Mouse (Mus musculus) midbrain, embryonic 12.5 days (tissue): ENCODE results near the gene Syt8. TPM values are rescaled to one million over a fixed set of nuclear protein-coding genes. Genes with fewer than 3 reads are reported as not detected.

Source experiments
- ATAC-seq: fragments of 200-750 bp; cut with Nextera tagmentation; 2 replicates; pipeline ENCODE4 v1.8.0; 2017; ENCODE audit warnings: low read depth, moderate TSS enrichment, moderate library complexity; ENCODE audit not compliant: low FRiP score
- H3K27ac ChIP-seq: fragments of 300-500 bp; sonication (generic); replicated peaks from 2 replicates; pipeline ENCODE4 v1.5.1; 2016; ENCODE audit warnings: mild to moderate bottlenecking
- H3K27me3 ChIP-seq: fragments of 300-500 bp; sonication (generic); 2 replicates; pipeline ENCODE4 v1.6.1; 2016; ENCODE audit warnings: mild to moderate bottlenecking
- H3K36me3 ChIP-seq: fragments of 300-500 bp; sonication (generic); 2 replicates; pipeline ENCODE4 v1.6.1; 2016
- H3K4me1 ChIP-seq: fragments of 300-500 bp; sonication (generic); 2 replicates; pipeline ENCODE4 v1.6.1; 2016
- H3K4me2 ChIP-seq: fragments of 300-500 bp; sonication (generic); replicated peaks from 2 replicates; pipeline ENCODE4 v1.6.1; 2016; ENCODE audit warnings: mild to moderate bottlenecking, moderate library complexity
- H3K4me3 ChIP-seq: fragments of 300-500 bp; sonication (generic); 2 replicates; pipeline ENCODE4 v1.5.1; 2016; ENCODE audit warnings: mild to moderate bottlenecking
- H3K9ac ChIP-seq: fragments of 300-500 bp; sonication (generic); replicated peaks from 2 replicates; pipeline ENCODE4 v1.6.1; 2016; ENCODE audit warnings: mild to moderate bottlenecking, moderate library complexity
- H3K9me3 ChIP-seq: fragments of 300-500 bp; sonication (generic); 2 replicates; pipeline ENCODE4 v1.6.1; 2016; ENCODE audit warnings: mild to moderate bottlenecking
- WGBS: fragments of 180-500 bp; shearing (Covaris S2); methylation state at CpG from one replicate; pipeline ENCODE4 v1.1.7; 2016; 5-methylcytosine and 5-hydroxymethylcytosine counted together
- polyA plus RNA-seq: library from polyadenylated mRNA; unstranded; fragments of >200 nt; fragmentation: Nextera tagmentation; extraction: Ambion mirVana; gene quantifications from 2 replicates; pipeline ENCODE4 v1.2.1, GENCODE M21; 2016

Syt8 gene
- polyA plus RNA-seq, 1 experiment from 2014 or later, result 0.56 TPM

DNA sequence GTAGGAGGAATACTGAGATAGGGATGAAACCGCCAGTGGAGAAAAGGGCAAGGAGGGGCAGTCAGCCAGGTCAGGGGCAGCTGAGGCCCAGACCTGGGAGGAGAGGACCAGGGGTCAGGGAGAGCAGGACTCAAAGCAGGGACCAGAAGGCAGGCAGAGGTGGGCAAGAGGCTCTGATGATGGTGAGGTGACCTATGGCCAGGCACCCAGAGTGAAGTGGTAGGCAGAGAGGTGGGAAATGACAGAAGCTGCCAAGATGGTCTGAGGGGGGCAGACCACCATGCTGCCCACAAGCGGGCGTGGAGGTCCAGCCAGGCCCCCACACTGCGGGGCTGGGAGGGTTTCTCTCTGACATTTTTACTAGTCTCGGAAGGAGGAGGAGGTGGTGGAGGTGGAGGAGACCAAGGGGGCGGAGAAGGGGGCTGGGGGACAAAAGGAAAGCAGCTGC is 36.8 kb downstream of the Syt8 start:
- H3K9me3 ChIP-seq, result no peaks in the 10 kb centered on the region
- H3K4me2 ChIP-seq, result no peak overlapping the region
- peaks cover 19% of the 10 kb centered on the region for H3K4me1 ChIP-seq
- peak overlapping the region; percentile 67 for H3K27ac ChIP-seq
- peak; percentile 23; the same call in 1 of the 2 replicates for ATAC-seq
- H3K27me3 ChIP-seq, result peaks cover 3% of the 10 kb centered on the region; the same call in 1 of the 2 replicates
- H3K36me3 ChIP-seq, result no peaks in the 10 kb centered on the region
- WGBS, result 37% methylated on average over 6 of the region's 6 CpGs
- H3K9ac ChIP-seq, result peak overlapping the region; percentile 46; the same call in 1 of the 2 replicates
- no peak overlapping the region for H3K4me3 ChIP-seq

GRCm38 (mm10) chr7:142471884-142472570 is 37.4 kb downstream of the Syt8 start:
- whole genome bisulfite sequencing, result 37% methylated on average over 15 of the region's 15 CpGs
- H3K4me1 ChIP-seq, result peaks cover 19% of the 10 kb centered on the region
- no peak overlapping the region for H3K4me3 ChIP-seq
- H3K9ac ChIP-seq, result peak overlapping the region; percentile 46
- H3K27ac ChIP-seq, result peak overlapping the region; percentile 67
- no peaks in the 10 kb centered on the region for H3K9me3 ChIP-seq
- H3K36me3 ChIP-seq, result no peaks in the 10 kb centered on the region
- peak; percentile 41; the same call in 1 of the 2 replicates for ATAC-seq
- H3K27me3 ChIP-seq, result peaks cover 3% of the 10 kb centered on the region; the same call in 1 of the 2 replicates
- H3K4me2 ChIP-seq, result no peak overlapping the region

- Histone ChIP-seq H3K9me3 (no peaks in the 10 kb centered on the region), H3K36me3 (no peaks in the 10 kb centered on the region), H3K4me2 (no peak overlapping the region), H3K4me3 (no peak overlapping the region), H3K27me3 (peaks cover 3% of the 10 kb centered on the region; the same call in 1 of the 2 replicates), H3K9ac (no peak overlapping the region), H3K27ac (no peak overlapping the region), H3K4me1 (peaks cover 19% of the 10 kb centered on the region)
- ATAC-seq, result no peak
- WGBS, result 95% methylated on average over 4 of the region's 4 CpGs
Observed at GRCm38 (mm10) chr7:142472936-142473335, 38.3 kb downstream of the Syt8 start.

DNA sequence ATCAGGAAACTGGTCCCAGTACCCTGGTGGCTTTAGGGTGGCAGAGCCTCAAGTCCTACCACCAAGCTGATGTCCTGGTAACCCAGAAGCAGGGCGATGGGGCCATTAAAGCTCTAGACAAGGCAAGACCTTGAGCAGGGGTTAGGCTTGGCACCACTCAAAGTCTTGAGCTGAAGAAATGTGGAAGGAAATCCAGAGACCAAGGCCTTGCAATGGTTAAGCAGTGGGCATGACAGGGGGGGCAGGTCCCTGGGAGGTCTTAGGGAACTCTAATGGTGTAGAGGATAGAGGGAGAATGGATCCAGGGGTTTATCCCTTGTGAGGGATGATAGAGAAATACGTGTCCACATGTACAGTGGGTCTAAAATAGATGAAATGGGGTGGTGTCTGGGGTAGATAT is 38.8 kb downstream of the Syt8 start:
- Histone ChIP-seq H3K9me3 (no peaks in the 10 kb centered on the region), H3K4me2 (no peak overlapping the region), H3K27ac (no peak overlapping the region), H3K4me3 (no peak overlapping the region), H3K36me3 (no peaks in the 10 kb centered on the region), H3K4me1 (peaks cover 19% of the 10 kb centered on the region), H3K27me3 (peaks cover 3% of the 10 kb centered on the region; the same call in 1 of the 2 replicates), H3K9ac (no peak overlapping the region)
- 92% methylated on average over 2 of the region's 2 CpGs for WGBS
- ATAC-seq, result no peak

DNA sequence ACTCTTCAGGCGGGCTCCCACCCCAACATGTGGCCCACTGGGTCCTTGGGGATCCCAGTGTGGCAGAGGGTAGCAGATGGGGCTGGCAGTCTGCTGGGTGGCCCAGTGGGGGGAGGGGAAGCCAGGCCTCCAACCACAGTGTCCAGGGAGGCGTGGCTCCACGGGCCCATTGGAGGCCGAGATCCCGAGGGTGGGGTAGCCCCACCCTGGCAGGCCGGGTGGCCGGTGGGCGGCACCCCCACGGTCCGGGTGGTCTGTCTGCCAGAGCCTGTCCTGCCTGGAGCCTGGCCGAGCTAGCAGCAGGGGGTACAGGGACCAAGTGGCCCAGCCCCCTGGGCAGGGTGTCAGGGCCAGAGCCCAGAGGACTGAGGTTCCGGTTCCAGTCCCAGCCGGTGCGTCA is 40.1 kb downstream of the Syt8 start:
- Histone ChIP-seq H3K36me3 (no peaks in the 10 kb centered on the region), H3K27me3 (peaks cover 3% of the 10 kb centered on the region; the same call in 1 of the 2 replicates), H3K4me3 (no peak overlapping the region), H3K9me3 (no peaks in the 10 kb centered on the region), H3K4me1 (peaks cover 19% of the 10 kb centered on the region), H3K9ac (no peak overlapping the region), H3K4me2 (no peak overlapping the region), H3K27ac (no peak overlapping the region)
- no peak for ATAC-seq
- WGBS, result 86% methylated on average over 10 of the region's 14 CpGs

GRCm38 (mm10) chr7:142475641-142476040 is 41.0 kb downstream of the Syt8 start:
- H3K27ac ChIP-seq, result no peak overlapping the region
- H3K4me2 ChIP-seq, result no peak overlapping the region
- H3K9me3 ChIP-seq, result no peaks in the 10 kb centered on the region
- H3K4me1 ChIP-seq, result peaks cover 18% of the 10 kb centered on the region
- H3K4me3 ChIP-seq, result no peak overlapping the region
- ATAC-seq, result no peak
- peaks cover 3% of the 10 kb centered on the region; the same call in 1 of the 2 replicates for H3K27me3 ChIP-seq
- H3K9ac ChIP-seq, result no peak overlapping the region
- WGBS, result 63% methylated on average over 7 of the region's 7 CpGs
- H3K36me3 ChIP-seq, result no peaks in the 10 kb centered on the region

DNA sequence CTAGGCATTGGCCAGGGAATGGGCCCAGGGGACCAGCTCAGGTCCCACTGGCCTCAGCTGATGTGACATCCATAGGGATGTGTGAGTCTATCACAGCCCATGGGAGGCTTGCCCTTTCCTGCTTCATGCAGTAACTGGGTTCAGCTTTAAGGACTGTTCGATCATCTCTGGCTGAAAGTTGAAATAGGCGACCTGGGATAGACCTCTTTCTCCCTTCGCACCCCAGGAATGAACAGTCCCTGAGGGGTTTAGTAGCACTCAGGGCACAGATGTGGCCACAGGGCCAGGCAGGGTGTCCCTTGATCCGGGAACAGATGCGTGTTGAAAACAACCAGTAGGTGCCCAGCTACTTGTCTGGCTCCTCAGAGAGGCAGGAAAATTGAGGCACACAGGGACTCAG is 41.6 kb downstream of the Syt8 start:
- H3K27ac ChIP-seq, result no peak overlapping the region

DNA sequence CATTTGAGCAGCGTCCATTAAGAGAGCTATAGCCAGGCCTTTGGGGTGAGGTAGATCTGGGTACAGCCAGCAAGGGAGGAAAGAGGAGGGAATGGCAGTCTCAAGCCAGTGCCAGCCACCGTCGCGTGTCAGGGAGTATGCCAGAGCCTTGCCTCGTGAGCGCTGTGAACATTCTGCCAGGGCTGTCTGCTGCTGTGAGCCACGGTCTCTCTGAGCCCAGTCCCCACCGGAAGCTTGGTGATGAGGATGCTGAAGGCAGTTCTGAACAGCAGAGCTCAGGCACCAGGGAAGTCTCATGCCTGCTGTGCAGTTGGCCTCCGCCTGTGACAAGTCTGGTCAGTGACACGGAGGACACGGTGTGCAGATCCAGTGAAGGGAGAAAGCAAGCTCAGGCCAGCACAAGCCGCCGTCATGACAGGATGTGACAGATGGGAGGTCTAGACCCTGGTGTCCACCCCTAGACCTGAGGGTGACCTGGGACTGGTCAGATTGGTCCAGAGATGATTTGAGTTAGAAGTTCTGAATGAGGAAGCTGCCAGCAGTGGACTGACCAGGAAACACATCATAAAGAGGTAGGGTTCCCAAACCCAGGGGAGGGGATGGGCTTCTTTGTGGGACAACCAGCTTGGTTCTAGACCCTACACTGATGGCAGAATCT is 42.3 kb downstream of the Syt8 start:
- H3K36me3 ChIP-seq, result no peaks in the 10 kb centered on the region
- H3K9me3 ChIP-seq, result no peaks in the 10 kb centered on the region
- ATAC-seq, result no peak
- H3K27me3 ChIP-seq, result peaks cover 3% of the 10 kb centered on the region; the same call in 1 of the 2 replicates
- H3K4me2 ChIP-seq, result no peak overlapping the region
- no peak overlapping the region for H3K4me3 ChIP-seq
- 90% methylated on average over 13 of the region's 13 CpGs for WGBS
- peaks cover 16% of the 10 kb centered on the region for H3K4me1 ChIP-seq
- no peak overlapping the region for H3K27ac ChIP-seq
- no peak overlapping the region for H3K9ac ChIP-seq

More for the DNA sequence above, 41.6 kb downstream of the Syt8 start:
- peaks cover 16% of the 10 kb centered on the region for H3K4me1 ChIP-seq
- H3K27me3 ChIP-seq, result peaks cover 3% of the 10 kb centered on the region; the same call in 1 of the 2 replicates
- no peak for ATAC-seq
- no peak overlapping the region for H3K9ac ChIP-seq
- H3K9me3 ChIP-seq, result no peaks in the 10 kb centered on the region
- H3K36me3 ChIP-seq, result no peaks in the 10 kb centered on the region
- H3K4me2 ChIP-seq, result no peak overlapping the region
- 78% methylated on average over 5 of the region's 5 CpGs for WGBS
- H3K4me3 ChIP-seq, result no peak overlapping the region

- no peak overlapping the region for H3K27ac ChIP-seq
- 90% methylated on average over 6 of the region's 6 CpGs for WGBS
- H3K4me1 ChIP-seq, result peaks cover 21% of the 10 kb centered on the region
Observed at GRCm38 (mm10) chr7:142478001-142478400, 43.4 kb downstream of the Syt8 start.

GRCm38 (mm10) chr7:142478574-142478973 is 43.9 kb downstream of the Syt8 start:
- Histone ChIP-seq H3K4me2 (no peak overlapping the region), H3K27ac (no peak overlapping the region), H3K27me3 (no peaks in the 10 kb centered on the region), H3K4me3 (no peak overlapping the region), H3K36me3 (no peaks in the 10 kb centered on the region), H3K9ac (no peak overlapping the region), H3K4me1 (peaks cover 25% of the 10 kb centered on the region), H3K9me3 (no peaks in the 10 kb centered on the region)
- 45% methylated on average over 2 of the region's 2 CpGs for WGBS
- no peak for ATAC-seq

More at GRCm38 (mm10) chr7:142478001-142478400, 43.4 kb downstream of the Syt8 start:
- no peak overlapping the region for H3K4me2 ChIP-seq
- no peak overlapping the region for H3K9ac ChIP-seq
- no peaks in the 10 kb centered on the region for H3K9me3 ChIP-seq
- no peak for ATAC-seq
- no peaks in the 10 kb centered on the region for H3K36me3 ChIP-seq
- H3K4me3 ChIP-seq, result no peak overlapping the region
- H3K27me3 ChIP-seq, result no peaks in the 10 kb centered on the region

- Histone ChIP-seq H3K9me3 (no peaks in the 10 kb centered on the region), H3K27ac (no peak overlapping the region), H3K36me3 (no peaks in the 10 kb centered on the region), H3K4me2 (no peak overlapping the region), H3K4me1 (peaks cover 25% of the 10 kb centered on the region), H3K27me3 (no peaks in the 10 kb centered on the region), H3K4me3 (no peak overlapping the region), H3K9ac (no peak overlapping the region)
- no peak for ATAC-seq
Observed at GRCm38 (mm10) chr7:142479307-142479706, 44.7 kb downstream of the Syt8 start.

DNA sequence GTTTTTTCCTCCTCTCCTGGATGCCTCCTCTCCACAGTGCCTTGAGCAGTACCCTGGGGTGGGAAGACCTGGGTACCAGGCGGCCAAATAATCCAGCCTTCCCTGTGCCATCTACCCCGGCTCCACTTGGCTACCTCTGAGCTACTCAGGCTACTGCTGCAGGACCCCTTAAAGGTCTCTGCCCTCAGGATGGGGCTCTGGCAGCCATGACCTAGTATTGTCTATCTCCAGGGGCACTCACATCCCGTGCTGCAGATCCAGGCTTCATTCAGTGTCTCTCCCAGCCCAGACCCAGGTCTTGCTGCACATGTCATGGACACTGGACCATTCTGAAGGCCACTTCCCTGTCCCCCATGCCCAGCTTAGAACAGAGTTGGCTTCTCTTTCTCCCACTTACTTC is 45.2 kb downstream of the Syt8 start:
- H3K9me3 ChIP-seq, result no peaks in the 10 kb centered on the region
- no peaks in the 10 kb centered on the region for H3K36me3 ChIP-seq
- H3K4me1 ChIP-seq, result peaks cover 25% of the 10 kb centered on the region
- H3K27ac ChIP-seq, result no peak overlapping the region
- no peak for ATAC-seq
- H3K4me2 ChIP-seq, result no peak overlapping the region
- no peak overlapping the region for H3K4me3 ChIP-seq
- H3K9ac ChIP-seq, result no peak overlapping the region
- 97% methylated on average over 3 of the region's 3 CpGs for WGBS
- no peaks in the 10 kb centered on the region for H3K27me3 ChIP-seq
